Mouse (Mus musculus): ENCODE data around the gene Ntsr1.

The Ntsr1 gene

DNA sequence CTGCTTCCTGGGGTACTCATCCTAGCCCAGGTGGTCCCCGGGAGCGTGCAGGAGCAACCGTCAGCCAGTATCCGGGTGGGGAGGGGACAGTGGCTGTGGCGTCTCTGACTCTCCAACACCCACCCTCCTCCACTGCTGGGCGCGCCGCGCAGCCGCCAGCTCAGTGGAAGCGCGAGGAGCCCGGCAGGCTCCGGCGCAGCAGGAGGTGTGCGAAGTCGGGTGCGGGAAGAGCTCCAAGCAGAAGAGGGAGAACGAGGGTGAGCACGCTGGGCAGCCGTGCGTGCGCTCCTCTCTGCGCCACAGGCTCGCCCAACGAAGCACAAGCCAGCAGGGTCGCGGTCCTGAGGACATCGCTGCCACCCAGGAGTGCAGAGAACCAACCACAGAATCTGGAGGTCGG, at the start of gene Ntsr1:
Gene Ntsr1 (plus strand): TSS at position 236 of the 400 bp plus-strand sequence.
- no peak for DNase-seq

DNA sequence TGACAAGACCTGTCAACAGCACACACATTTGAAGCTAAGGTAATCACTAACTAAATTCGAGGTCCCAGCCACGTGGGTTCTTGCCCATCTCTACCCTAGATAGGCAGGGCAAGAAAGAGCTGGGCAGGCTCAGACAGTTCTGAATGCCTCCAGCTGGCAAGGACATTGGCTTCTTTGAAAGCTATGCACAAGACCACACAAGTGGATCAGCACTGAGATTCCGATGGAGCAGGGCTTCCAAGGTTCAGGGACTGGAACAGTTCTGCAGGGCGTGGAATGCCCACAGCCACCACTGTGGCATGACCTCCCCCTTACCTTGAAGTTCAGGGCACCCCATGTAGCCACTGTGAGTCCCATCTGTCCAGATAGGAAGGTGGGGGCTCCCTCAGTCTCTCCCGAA, 49.2 kb upstream of the Ntsr1 start:
- no peak for DNase-seq

GRCm38 (mm10) chr2:180455723-180456698, 43.8 kb upstream of the Ntsr1 start, which contains the start of gene Slco4a1:
Slco4a1 (plus strand) TSS chr2:180456245.
- DNase-seq = peak; percentile 94

GRCm38 (mm10) chr2:180456705-180457104, 43.1 kb upstream of the Ntsr1 start:
- DNase-seq = no peak

DNA sequence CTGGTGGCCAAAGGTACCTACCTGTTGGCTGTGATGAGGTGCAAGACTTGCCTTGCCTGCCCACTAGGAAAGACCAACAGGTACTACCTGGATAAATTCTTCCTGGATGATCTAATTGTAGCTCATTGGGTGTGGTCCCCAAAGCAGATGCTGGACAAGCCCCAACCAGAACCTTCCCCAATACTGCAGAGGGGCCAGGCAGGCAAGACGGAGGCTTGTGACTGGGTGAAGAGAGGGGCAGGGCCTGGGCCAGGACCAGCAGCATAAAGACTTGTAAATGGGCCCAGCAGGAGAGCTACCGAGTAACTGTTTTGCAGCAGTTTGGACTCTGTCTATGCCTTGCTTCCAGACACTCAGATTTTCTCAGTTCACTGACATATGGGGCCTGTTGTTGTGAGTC, 42.1 kb upstream of the Ntsr1 start:
- DNase-seq = no peak

DNA sequence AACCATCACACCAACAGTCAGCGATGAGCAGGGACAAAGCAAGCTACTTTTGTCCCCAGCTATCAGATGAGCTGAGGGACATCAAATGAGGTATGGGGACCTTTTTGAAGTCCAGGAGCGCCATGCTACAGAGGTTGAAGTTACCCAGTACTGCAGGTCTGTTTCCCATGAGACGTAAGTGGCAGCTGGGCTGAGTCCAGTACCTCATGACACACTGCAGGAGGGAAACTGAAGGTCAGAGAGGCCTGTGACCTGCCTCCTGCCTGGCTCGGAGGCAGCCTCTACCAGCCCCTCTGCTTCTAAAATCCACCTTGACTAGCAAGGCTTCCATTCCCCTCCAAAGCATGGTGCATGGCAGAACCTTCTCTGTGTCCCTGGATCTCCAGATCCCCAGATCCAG, 40.3 kb upstream of the Ntsr1 start:
- DNase-seq = no peak

DNA sequence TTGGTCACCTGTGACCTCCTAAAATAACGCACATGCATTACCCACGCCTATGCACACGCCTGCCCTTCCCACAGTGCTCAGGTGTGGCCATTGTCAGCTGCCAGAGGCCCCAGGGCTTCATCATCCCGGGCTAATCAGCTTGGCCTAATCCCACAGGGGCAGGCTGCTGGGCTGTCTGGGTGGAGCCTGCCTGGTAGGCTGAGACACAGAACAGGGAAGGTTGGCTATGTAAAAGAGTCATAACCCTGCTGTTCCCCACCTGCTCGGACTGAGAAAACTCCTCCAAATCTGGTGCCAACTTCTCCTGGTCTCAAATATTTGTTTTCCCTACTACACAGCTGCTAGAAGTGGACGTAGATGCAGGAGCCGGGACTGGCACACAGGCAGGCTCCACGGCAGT, 39.0 kb upstream of the Ntsr1 start:
- DNase-seq = peak; percentile 56

DNA sequence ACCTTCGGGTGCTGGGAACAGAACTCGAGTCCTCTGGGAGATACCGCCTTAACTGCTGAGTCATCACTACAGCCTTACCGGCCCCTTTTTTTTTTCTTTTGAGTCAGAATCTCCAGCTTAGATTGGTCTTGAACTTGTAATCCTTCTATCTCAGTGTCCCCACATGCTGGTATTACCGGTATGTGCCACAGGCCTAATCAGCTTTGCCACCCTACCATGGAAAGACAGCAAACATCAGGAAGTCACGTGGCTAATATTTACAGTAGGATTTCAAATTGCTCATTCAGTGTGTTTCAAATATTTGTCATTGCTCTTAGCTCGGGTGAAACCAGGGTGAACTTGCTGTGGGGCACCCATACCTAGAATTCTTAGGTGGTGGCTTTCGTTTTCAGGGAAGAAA, 37.2 kb upstream of the Ntsr1 start:
- DNase-seq = peak; percentile 64

GRCm38 (mm10) chr2:180466505-180466904, 33.3 kb upstream of the Ntsr1 start:
- no peak for DNase-seq

DNA sequence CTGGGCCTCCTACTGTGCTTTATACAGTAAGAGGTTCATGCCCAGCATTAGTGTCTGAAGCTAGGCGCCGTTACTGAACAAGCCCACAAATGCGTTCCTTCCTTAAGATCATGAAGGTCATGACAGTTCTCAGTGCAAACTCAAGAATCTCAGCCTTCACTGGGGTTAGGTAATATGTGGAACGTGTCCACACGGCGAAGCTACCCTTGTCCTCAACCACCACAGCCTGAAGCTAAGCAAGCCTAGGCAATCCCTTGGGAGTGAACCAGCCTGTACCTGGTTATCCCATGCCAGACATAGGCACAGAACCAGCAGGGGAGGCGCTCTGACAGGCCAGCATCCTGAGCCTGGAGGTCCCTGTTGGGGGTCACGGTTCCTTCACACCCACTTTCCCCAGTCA, 30.9 kb upstream of the Ntsr1 start:
- DNase-seq = no peak

DNA sequence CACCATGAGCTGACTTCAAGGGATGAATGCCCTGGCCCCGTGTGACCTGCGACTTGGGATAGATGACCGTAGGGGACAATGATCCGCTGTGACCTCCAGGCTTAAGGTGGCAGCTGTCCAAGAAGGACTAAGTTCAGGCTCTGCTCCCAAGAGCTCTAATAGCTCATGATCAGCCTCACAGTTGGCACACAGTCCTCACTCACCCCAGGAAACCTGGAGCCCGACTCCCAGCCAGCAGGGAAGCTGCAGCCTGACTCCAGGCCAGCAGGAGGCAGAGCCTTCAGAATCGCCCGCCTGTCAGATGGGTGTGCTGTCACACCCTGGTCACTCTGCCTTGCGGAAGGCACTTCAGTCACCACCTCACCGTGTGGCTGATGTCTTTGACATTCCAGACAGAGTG, 30.0 kb upstream of the Ntsr1 start:
- DNase-seq = peak; percentile 6

- DNase-seq = peak; percentile 13
Measured at GRCm38 (mm10) chr2:180472306-180473079, 27.3 kb upstream of the Ntsr1 start.

DNA sequence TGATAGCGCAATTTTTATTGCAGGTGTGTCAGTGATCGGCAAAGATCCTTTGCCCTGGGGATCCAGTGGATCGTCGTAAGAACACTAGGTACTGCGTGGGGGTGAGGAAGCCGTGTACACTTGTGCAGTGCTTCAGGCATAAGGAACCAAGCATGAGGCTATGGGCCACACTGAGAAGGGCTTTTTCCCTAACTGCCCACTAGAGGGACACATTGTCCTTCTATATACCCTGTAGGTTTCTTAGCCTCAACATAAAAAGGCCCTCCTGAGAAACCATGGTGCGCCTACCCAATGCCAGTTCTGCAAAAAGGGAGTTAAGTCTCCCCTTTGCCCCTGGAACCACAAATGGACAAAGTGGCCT, 26.7 kb upstream of the Ntsr1 start:
- peak; percentile 70 for DNase-seq

DNA sequence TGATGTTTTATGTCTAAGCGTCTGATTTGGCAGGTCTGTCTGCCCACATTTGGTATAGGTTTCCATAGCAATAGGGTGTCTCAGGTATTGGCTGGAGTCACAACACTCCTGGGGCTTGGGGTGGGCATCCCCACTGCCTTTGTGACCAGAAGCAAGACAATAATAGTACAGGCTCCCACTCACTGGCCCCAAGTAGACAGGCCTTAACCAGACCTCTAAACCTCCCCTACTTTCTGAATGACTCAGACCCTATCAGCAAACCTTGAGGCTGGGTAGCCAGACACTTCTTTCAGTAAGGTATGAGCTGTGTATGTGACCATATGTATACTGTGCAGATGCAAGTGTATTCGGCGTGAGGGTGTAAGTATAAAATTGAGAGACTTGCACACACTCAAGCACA, 24.9 kb upstream of the Ntsr1 start:
- no peak for DNase-seq

GRCm38 (mm10) chr2:180482274-180482673, 17.5 kb upstream of the Ntsr1 start:
- DNase-seq = no peak

- no peak for DNase-seq
Measured at GRCm38 (mm10) chr2:180484882-180485281, 14.9 kb upstream of the Ntsr1 start.

- no peak for DNase-seq
Measured at GRCm38 (mm10) chr2:180485306-180485705, 14.5 kb upstream of the Ntsr1 start.

DNA sequence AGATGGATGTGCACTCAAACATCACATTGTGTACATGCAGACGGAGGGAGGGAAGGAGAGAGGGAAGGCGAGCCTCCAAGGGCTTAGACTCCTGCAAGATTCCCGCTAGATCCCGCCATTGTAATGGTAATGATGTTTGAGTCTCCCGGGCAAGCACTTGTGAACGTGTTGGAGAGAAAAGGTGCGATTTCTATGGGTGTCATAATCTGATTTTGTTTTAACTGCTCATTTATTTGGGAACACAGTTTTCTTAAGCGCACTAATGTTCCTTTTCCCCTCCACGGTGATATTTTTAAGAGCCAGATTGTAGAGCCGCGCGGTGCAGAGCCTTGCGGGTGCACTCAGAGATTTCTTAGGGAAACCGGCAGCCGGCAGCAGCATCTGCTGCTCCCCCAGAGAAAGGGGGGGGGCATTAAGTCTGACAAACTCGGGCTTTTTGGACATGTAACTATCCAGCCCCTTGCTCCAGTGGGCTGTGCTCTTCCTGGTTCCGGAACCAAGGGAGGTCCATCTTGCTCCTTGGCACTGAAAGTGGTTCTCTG, 11.5 kb upstream of the Ntsr1 start:
- DNase-seq = no peak

- no peak for DNase-seq
Measured at GRCm38 (mm10) chr2:180495906-180496305, 3.9 kb upstream of the Ntsr1 start.

DNA sequence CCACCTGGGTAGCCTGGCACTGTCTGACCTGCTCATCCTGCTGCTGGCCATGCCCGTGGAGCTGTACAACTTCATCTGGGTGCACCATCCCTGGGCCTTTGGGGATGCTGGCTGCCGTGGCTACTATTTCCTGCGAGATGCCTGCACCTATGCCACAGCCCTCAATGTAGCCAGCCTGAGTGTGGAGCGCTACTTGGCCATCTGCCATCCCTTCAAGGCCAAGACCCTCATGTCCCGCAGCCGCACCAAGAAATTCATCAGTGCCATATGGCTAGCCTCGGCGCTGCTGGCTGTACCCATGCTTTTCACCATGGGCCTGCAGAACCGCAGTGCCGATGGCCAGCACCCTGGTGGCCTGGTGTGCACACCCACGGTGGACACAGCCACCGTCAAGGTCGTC, 950 bp downstream of the Ntsr1 start:
- no peak for DNase-seq

DNA sequence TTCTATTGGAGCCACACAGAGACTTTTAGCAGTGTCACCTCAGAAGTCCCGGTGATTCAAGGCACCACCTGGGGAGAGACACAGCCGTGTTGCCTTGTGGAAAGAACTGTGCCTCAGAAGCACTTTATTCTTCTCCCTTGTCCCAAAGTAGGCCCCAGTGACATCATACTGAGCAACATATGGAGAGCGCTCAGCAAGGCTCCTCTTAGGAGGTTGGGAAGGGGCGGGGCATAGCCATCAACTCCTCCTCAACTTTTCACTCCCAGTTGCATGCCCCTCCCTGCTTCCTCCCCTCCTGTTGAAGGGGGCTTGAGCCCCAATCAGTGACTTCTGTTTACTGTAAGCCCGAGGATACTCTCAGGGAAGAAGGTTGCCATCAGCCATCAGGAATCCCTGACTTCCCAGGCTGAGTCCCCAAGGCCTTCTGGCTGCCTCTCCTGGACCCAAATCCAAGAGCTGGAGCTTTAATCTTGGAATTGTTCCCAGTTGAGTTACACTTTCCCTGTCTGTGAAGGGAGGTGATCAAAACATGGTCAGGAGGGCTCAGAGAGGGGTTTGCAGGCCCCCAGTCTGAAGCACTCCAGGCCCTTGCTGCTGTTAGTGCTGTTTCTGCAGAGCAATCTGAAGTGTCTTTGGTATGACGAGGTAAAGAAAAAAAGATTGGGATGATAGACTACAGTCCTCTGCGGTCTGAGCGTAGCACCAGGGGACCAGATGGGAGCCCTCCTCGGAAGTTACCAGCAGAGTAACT, 1.6 kb downstream of the Ntsr1 start:
- DNase-seq = no peak

GRCm38 (mm10) chr2:180506281-180506680, 6.5 kb downstream of the Ntsr1 start:
- no peak for DNase-seq
